Mouse (Mus musculus) myocyte (in vitro differentiated cells): Measurements from ENCODE around the gene Sptbn4. TPM values are rescaled to one million over a fixed set of nuclear protein-coding genes. Genes with fewer than 3 reads are reported as not detected.
A peak's percentile ranks its signal among the peaks of the same experiment; 100 is the strongest.

Source experiments
- H3K27me3 ChIP-seq: one replicate; pipeline ENCODE4 v1.6.1; 2011; ENCODE audit not compliant: control insufficient read depth, insufficient read depth, insufficient read length
- H3K36me3 ChIP-seq: one replicate; pipeline ENCODE4 v1.6.1; 2011; ENCODE audit not compliant: control insufficient read depth, insufficient read depth
- H3K4me2 ChIP-seq: one replicate; pipeline ENCODE4 v1.6.1; 2011; ENCODE audit warnings: low read depth, control low read depth
- H3K4me3 ChIP-seq: one replicate; pipeline ENCODE4 v1.5.1; 2011; ENCODE audit warnings: mild to moderate bottlenecking, control low read depth, moderate library complexity
- H3K79me2 ChIP-seq: one replicate; pipeline ENCODE4 v1.6.1; 2011; ENCODE audit not compliant: control insufficient read depth, insufficient read depth
- H3ac ChIP-seq: one replicate; pipeline ENCODE4 v1.6.1; 2011; ENCODE audit not compliant: control insufficient read depth, insufficient read length
- CEBPB ChIP-seq: IDR thresholded peaks from 2 replicates; pipeline ENCODE4 v1.6.1; 2011; ENCODE audit warnings: mild to moderate bottlenecking, moderate library complexity; ENCODE audit not compliant: poor library complexity, insufficient read depth, severe bottlenecking
- E2F4 ChIP-seq: IDR thresholded peaks from one replicate; pipeline ENCODE4 v1.6.1; 2011; ENCODE audit warnings: mild to moderate bottlenecking, control low read depth, moderate library complexity; ENCODE audit not compliant: insufficient read depth
- MAX ChIP-seq: IDR thresholded peaks from one replicate; pipeline ENCODE4 v1.6.1; 2011; ENCODE audit warnings: low read depth, mild to moderate bottlenecking, control low read depth
- MYOD1 ChIP-seq, 3 experiments: IDR thresholded peaks; one replicate each; pipeline ENCODE4 v1.6.1; 2011; ENCODE audit warnings: control low read depth in 2 of 3, low read depth in 2 of 3, mild to moderate bottlenecking in 2 of 3, moderate library complexity in 1 of 3; ENCODE audit not compliant: insufficient read length in 2 of 3, control insufficient read depth in 1 of 3
- MYOG ChIP-seq, 3 experiments: IDR thresholded peaks; one replicate each; pipeline ENCODE4 v1.6.1; 2011; ENCODE audit warnings: control low read depth in 2 of 3, low read depth in 2 of 3, mild to moderate bottlenecking in 2 of 3; ENCODE audit not compliant: insufficient read length in 2 of 3, control insufficient read depth in 1 of 3, insufficient read depth in 1 of 3
- POLR2A ChIP-seq: IDR thresholded peaks from one replicate; pipeline ENCODE4 v1.6.1; 2011; ENCODE audit warnings: low read depth, mild to moderate bottlenecking, control low read depth, moderate library complexity; ENCODE audit not compliant: insufficient read length
- POLR2AphosphoS2 ChIP-seq: IDR thresholded peaks from one replicate; pipeline ENCODE4 v1.6.1; 2011; ENCODE audit warnings: low read depth, control low read depth; ENCODE audit not compliant: insufficient read length
- REST ChIP-seq: IDR thresholded peaks from one replicate; pipeline ENCODE4 v1.6.1; 2011; ENCODE audit warnings: mild to moderate bottlenecking, control low read depth, moderate library complexity; ENCODE audit not compliant: insufficient read depth, insufficient read length
- SRF ChIP-seq: IDR thresholded peaks from one replicate; pipeline ENCODE4 v1.6.1; 2011; ENCODE audit warnings: low read depth; ENCODE audit not compliant: control insufficient read depth, insufficient read length
- TCF12 ChIP-seq: IDR thresholded peaks from one replicate; pipeline ENCODE4 v1.6.1; 2011; ENCODE audit warnings: mild to moderate bottlenecking, control low read depth; ENCODE audit not compliant: poor library complexity, insufficient read depth, severe bottlenecking
- TCF3 ChIP-seq: IDR thresholded peaks from one replicate; pipeline ENCODE4 v1.6.1; 2011; ENCODE audit warnings: low read depth, control low read depth; ENCODE audit not compliant: insufficient read length
- USF1 ChIP-seq: IDR thresholded peaks from one replicate; pipeline ENCODE4 v1.6.1; 2011; ENCODE audit warnings: low read depth, mild to moderate bottlenecking, control low read depth, moderate library complexity
- polyA plus RNA-seq: library from polyadenylated mRNA; unstranded; fragments of >200 nt; fragmentation: generic; extraction: Trizol; gene quantifications from one replicate; pipeline ENCODE4 v1.2.1, GENCODE M21; 2012; ENCODE audit warnings: missing spikeins

The Sptbn4 gene
- polyA plus RNA-seq, 1 experiment = 0.17 TPM

- TF ChIP-seq USF1 (no peak), E2F4 (no peak), REST (no peak), MAX (no peak), SRF (no peak), MYOG (IDR thresholded peaks at IDR 0.05; ENCODE audit: control insufficient read depth in 1 of 3, insufficient read depth in 1 of 3, insufficient read length in 2 of 3, low read depth in 2 of 3) (no peak), POLR2AphosphoS2 (no peak), POLR2A (no peak), TCF12 (no peak), TCF3 (no peak), MYOD1 (IDR thresholded peaks at IDR 0.05; ENCODE audit: control insufficient read depth in 1 of 3, insufficient read length in 2 of 3, low read depth in 2 of 3) (no peak), CEBPB (no peak)
- H3K36me3 ChIP-seq = no peaks in the 10 kb centered on the region
- H3K4me3 ChIP-seq = no peak overlapping the region
- no peak overlapping the region for H3ac ChIP-seq
- H3K79me2 ChIP-seq = no peaks in the 10 kb centered on the region
- no peak overlapping the region for H3K4me2 ChIP-seq
- H3K27me3 ChIP-seq = peaks cover 17% of the 10 kb centered on the region
Measured at GRCm38 (mm10) chr7:27379836-27380235, 67.7 kb downstream of the Sptbn4 start.

- H3K4me2 ChIP-seq = no peak overlapping the region
- no peaks in the 10 kb centered on the region for H3K79me2 ChIP-seq
- no peak overlapping the region for H3ac ChIP-seq
- no peaks in the 10 kb centered on the region for H3K36me3 ChIP-seq
- peaks cover 29% of the 10 kb centered on the region for H3K27me3 ChIP-seq
- H3K4me3 ChIP-seq = no peak overlapping the region
- no peak for TF ChIP-seq MYOD1 (IDR thresholded peaks at IDR 0.05; ENCODE audit: control insufficient read depth in 1 of 3, insufficient read length in 2 of 3, low read depth in 2 of 3)
- no peak for TF ChIP-seq USF1
- TF ChIP-seq POLR2AphosphoS2 = no peak
- no peak for TF ChIP-seq CEBPB
- no peak for TF ChIP-seq SRF
- TF ChIP-seq TCF3 = no peak
- TF ChIP-seq E2F4 = no peak
Measured at GRCm38 (mm10) chr7:27378431-27378830, 69.1 kb downstream of the Sptbn4 start.

- Histone ChIP-seq H3K79me2 (no peaks in the 10 kb centered on the region), H3K4me2 (no peak overlapping the region), H3K36me3 (no peaks in the 10 kb centered on the region), H3K27me3 (peaks cover 29% of the 10 kb centered on the region), H3K4me3 (no peak overlapping the region), H3ac (no peak overlapping the region)
- TF ChIP-seq MYOG (IDR thresholded peaks at IDR 0.05; ENCODE audit: control insufficient read depth in 1 of 3, insufficient read depth in 1 of 3, insufficient read length in 2 of 3, low read depth in 2 of 3) (no peak), TCF12 (no peak), SRF (no peak), TCF3 (no peak), MYOD1 (IDR thresholded peaks at IDR 0.05; ENCODE audit: control insufficient read depth in 1 of 3, insufficient read length in 2 of 3, low read depth in 2 of 3) (no peak), CEBPB (no peak), REST (no peak), MAX (no peak), POLR2A (no peak), POLR2AphosphoS2 (no peak), E2F4 (no peak), USF1 (no peak)
Measured at GRCm38 (mm10) chr7:27375274-27375673, 72.2 kb downstream of the Sptbn4 start.

- H3K4me2 ChIP-seq = peak overlapping the region; percentile 30
- no peak overlapping the region for H3ac ChIP-seq
- peaks cover 32% of the 10 kb centered on the region for H3K27me3 ChIP-seq
- no peak overlapping the region for H3K4me3 ChIP-seq
- H3K79me2 ChIP-seq = no peaks in the 10 kb centered on the region
- no peaks in the 10 kb centered on the region for H3K36me3 ChIP-seq
- TF ChIP-seq POLR2A = no peak
- peak in 2 of 3 experiments; percentile 76 to 82 for TF ChIP-seq MYOD1 (IDR thresholded peaks at IDR 0.05; ENCODE audit: control insufficient read depth in 1 of 3, insufficient read length in 2 of 3, low read depth in 2 of 3)
- TF ChIP-seq REST = no peak
- peak in 2 of 3 experiments; percentile 74 to 88 for TF ChIP-seq MYOG (IDR thresholded peaks at IDR 0.05; ENCODE audit: control insufficient read depth in 1 of 3, insufficient read depth in 1 of 3, insufficient read length in 2 of 3, low read depth in 2 of 3)
- peak; percentile 25 for TF ChIP-seq TCF3
Measured at GRCm38 (mm10) chr7:27371715-27372462, 75.6 kb downstream of the Sptbn4 start.

- no peak for TF ChIP-seq REST
- TF ChIP-seq MYOG (IDR thresholded peaks at IDR 0.05; ENCODE audit: control insufficient read depth in 1 of 3, insufficient read depth in 1 of 3, insufficient read length in 2 of 3, low read depth in 2 of 3) = peak in 1 of 3 experiments; percentile 13
- H3K36me3 ChIP-seq = no peaks in the 10 kb centered on the region
- H3K79me2 ChIP-seq = no peaks in the 10 kb centered on the region
- no peak overlapping the region for H3K4me2 ChIP-seq
- H3K4me3 ChIP-seq = no peak overlapping the region
- peaks cover 11% of the 10 kb centered on the region for H3K27me3 ChIP-seq
- H3ac ChIP-seq = no peak overlapping the region
Measured at GRCm38 (mm10) chr7:27369111-27369510, 78.4 kb downstream of the Sptbn4 start.
